Mouse (Mus musculus) CD4-positive helper T cell, adult 2 months (primary cell): ENCODE measurements around the gene Selenot.

Source experiments
- DNase-seq: peaks from one replicate; pipeline ENCODE4 v3.0.0-alpha.2; 2012; ENCODE audit warnings: low read depth, missing footprints, low spot score

Selenot gene

DNA sequence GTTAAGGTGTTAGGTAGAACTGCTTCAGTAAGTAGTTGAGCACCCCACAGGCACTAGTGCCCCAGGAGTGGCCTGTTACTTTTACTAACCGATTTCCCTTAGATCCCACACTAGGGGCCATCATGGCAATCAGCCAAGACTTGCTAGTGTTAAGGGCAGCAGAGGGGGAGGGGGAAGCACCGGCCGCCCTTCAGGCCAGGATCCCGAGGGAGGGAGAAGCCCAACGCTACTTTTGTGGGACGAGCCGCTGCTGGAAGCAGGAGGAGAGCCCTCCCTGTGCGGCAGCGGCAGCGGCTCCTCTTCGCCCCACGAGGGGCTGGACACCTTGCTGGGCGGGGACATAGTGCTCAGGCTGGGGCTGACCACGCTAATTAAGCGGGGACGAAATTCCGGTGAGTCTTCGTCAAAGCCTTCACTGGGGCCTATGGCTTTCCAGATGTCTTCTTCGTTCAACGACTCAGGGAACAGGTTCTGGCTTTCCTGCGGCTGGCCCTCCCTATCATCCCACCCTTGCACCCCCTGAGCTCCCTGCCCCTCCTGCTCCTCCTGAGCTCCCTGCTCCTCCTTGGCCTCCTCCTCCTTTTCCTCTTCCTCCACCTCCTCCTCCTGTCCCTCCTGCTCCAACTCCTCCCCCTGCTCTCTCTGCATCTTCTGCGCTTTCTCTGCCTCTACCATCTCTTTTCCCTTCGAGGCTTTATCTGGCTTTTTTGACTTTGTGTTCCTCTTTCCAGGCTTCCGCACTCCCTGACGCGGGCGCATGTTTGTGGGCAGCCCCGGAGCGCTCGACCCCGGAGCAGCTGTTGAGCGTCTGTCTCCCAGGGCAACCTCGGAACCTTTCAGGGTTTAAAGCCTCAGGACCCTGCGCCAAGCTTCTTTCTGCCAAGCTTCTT, 60.2 kb downstream of the Selenot start, which contains the start of gene Erich6:
Erich6 (minus strand) TSS at position 802 of the 890 bp plus-strand sequence.
- no peak for DNase-seq
